In genomic region chr5:30930121-30930520, GRCm38 (mm10) we compare ENCODE assay signal across 8 mouse cellular contexts. TPM values are rescaled to one million over a fixed set of nuclear protein-coding genes. Genes with fewer than 3 reads are reported as not detected.
A peak's percentile ranks its signal among the peaks of the same experiment; 100 is the strongest.
DNase-seq lines count a peak whose midpoint lies in the region; ATAC-seq and TF ChIP-seq lines count a peak whose summit lies in the region.

No protein-coding gene starts in this region.

- H3K27me3 ChIP-seq in embryonic facial prominence, embryonic 11.5 days (ENCODE audit: control insufficient read depth, insufficient read depth, low read length): no peaks in the 10 kb centered on the region
- no peaks in the 10 kb centered on the region for H3K27me3 ChIP-seq in hindbrain, embryonic 14.5 days (ENCODE audit: control insufficient read depth, insufficient read depth, low read length)
- H3K27me3 ChIP-seq in midbrain, postnatal 0 days (ENCODE audit: insufficient read depth, low read length): no peaks in the 10 kb centered on the region

- no peaks in the 10 kb centered on the region for H3K4me1 ChIP-seq in embryonic facial prominence, embryonic 11.5 days (ENCODE audit: control insufficient read depth, insufficient read depth, low read length)
- H3K4me1 ChIP-seq in hindbrain, embryonic 14.5 days (replicated peaks; ENCODE audit: control insufficient read depth, insufficient read depth, low read length): no peaks in the 10 kb centered on the region
- no peaks in the 10 kb centered on the region for H3K4me1 ChIP-seq in midbrain, postnatal 0 days (ENCODE audit: insufficient read depth, low read length)

- no peaks in the 10 kb centered on the region for H3K36me3 ChIP-seq in embryonic facial prominence, embryonic 11.5 days (replicated peaks; ENCODE audit: control insufficient read depth, insufficient read depth, low read depth, low read length)
- H3K36me3 ChIP-seq in hindbrain, embryonic 14.5 days (replicated peaks; ENCODE audit: control insufficient read depth, insufficient read depth): no peaks in the 10 kb centered on the region; the same call in 1 of the 2 replicates
- peaks cover 13% of the 10 kb centered on the region for H3K36me3 ChIP-seq in midbrain, postnatal 0 days (ENCODE audit: insufficient read depth, low read length)

- peak; percentile 50 to 77 for DNase-seq in spleen, postnatal 4 days (ENCODE audit: low spot score in 2 of 2)
- no peak for DNase-seq in spleen, postnatal 14 days (ENCODE audit: low spot score in 2 of 2)
- peak; percentile 80 for DNase-seq in adrenal gland, adult 2 months
- peak; percentile 80 for DNase-seq in embryonic facial prominence, embryonic 11.5 days (ENCODE audit: low spot score)
- peak; percentile 83 for DNase-seq in hindbrain, embryonic 14.5 days (ENCODE audit: low spot score)
- DNase-seq in left cerebral cortex, adult 18-20 months (ENCODE audit: low spot score in 2 of 2): peak; percentile 80 to 86
- DNase-seq in midbrain, postnatal 0 days (ENCODE audit: low spot score): peak; percentile 84
- DNase-seq in yolk sac, embryonic 10.5 days (ENCODE audit: low spot score): peak; percentile 19

- no peak overlapping the region for H3K9ac ChIP-seq in embryonic facial prominence, embryonic 11.5 days (replicated peaks; ENCODE audit: low read length)
- no peak overlapping the region for H3K9ac ChIP-seq in hindbrain, embryonic 14.5 days
- no peak overlapping the region for H3K9ac ChIP-seq in midbrain, postnatal 0 days (replicated peaks; ENCODE audit: low read length, poor library complexity, severe bottlenecking)

- no peak for ATAC-seq in embryonic facial prominence, embryonic 11.5 days (replicated peaks; ENCODE audit: insufficient number of reproducible peaks, low FRiP score, low TSS enrichment, low read depth)
- ATAC-seq in hindbrain, embryonic 14.5 days (ENCODE audit: low FRiP score): peak; percentile 41; the same call in 1 of the 2 replicates
- no peak for ATAC-seq in midbrain, postnatal 0 days (ENCODE audit: low FRiP score)

- peak; percentile 83 for TF ChIP-seq CTCF in midbrain, postnatal 0 days (IDR thresholded peaks at IDR 0.05)

- H3K4me2 ChIP-seq in embryonic facial prominence, embryonic 11.5 days (ENCODE audit: low read depth, low read length): no peak overlapping the region
- H3K4me2 ChIP-seq in hindbrain, embryonic 14.5 days (replicated peaks): no peak overlapping the region
- H3K4me2 ChIP-seq in midbrain, postnatal 0 days (ENCODE audit: low read depth, low read length, poor library complexity, severe bottlenecking): no peak overlapping the region

- no peak overlapping the region for H3K4me3 ChIP-seq in embryonic facial prominence, embryonic 11.5 days (ENCODE audit: low read depth, low read length)
- no peak overlapping the region for H3K4me3 ChIP-seq in hindbrain, embryonic 14.5 days (replicated peaks; ENCODE audit: low read length)
- no peak overlapping the region for H3K4me3 ChIP-seq in midbrain, postnatal 0 days (ENCODE audit: low read depth, low read length)

- H3K27ac ChIP-seq in embryonic facial prominence, embryonic 11.5 days (replicated peaks; ENCODE audit: low read depth, low read length): no peak overlapping the region
- H3K27ac ChIP-seq in hindbrain, embryonic 14.5 days: no peak overlapping the region
- no peak overlapping the region for H3K27ac ChIP-seq in midbrain, postnatal 0 days (ENCODE audit: low read depth, low read length)

- 41% methylated on average over 4 of the region's 4 CpGs for WGBS in embryonic facial prominence, embryonic 11.5 days
- 41% methylated on average over 4 of the region's 4 CpGs for WGBS in hindbrain, embryonic 14.5 days
- WGBS in midbrain, postnatal 0 days: 37% methylated on average over 4 of the region's 4 CpGs

- no peaks in the 10 kb centered on the region for H3K9me3 ChIP-seq in embryonic facial prominence, embryonic 11.5 days (replicated peaks; ENCODE audit: control insufficient read depth, low read length)
- no peaks in the 10 kb centered on the region for H3K9me3 ChIP-seq in hindbrain, embryonic 14.5 days (ENCODE audit: control insufficient read depth, low read length)
- no peaks in the 10 kb centered on the region for H3K9me3 ChIP-seq in midbrain, postnatal 0 days (ENCODE audit: low read length)

RNA-seq across cellular contexts. Expression of gene Khk, which starts 8.9 kb away (rescaled TPM):
- 10 to 100 TPM; 37.2 to 44.3 TPM for total RNA-seq in adrenal gland, adult 2 months (2021)
- polyA plus RNA-seq in adrenal gland, adult 2 months (2012; rRNA removed): 43.9 and 60.3 TPM in 2 replicates
- 9.2 and 9.9 TPM in 2 replicates for polyA plus RNA-seq in embryonic facial prominence, embryonic 11.5 days (2014; fragmentation: Nextera tagmentation; extraction: Ambion mirVana)
- polyA plus RNA-seq in hindbrain, embryonic 14.5 days (2014; fragmentation: Nextera tagmentation; extraction: Ambion mirVana): 9.0 and 11.2 TPM in 2 replicates
- total RNA-seq in left cerebral cortex, adult 18-20 months (2021): 10 to 100 TPM; 15.8 to 19.3 TPM
- total RNA-seq in midbrain, postnatal 0 days (2014; rRNA removed): 1.4 and 12.3 TPM in 2 replicates
- polyA plus RNA-seq in midbrain, postnatal 0 days (2015; fragmentation: Nextera tagmentation; extraction: Ambion mirVana): 14.3 and 17.6 TPM in 2 replicates

RNA-seq across cellular contexts. Expression of gene Cgref1, which starts 15.3 kb away (rescaled TPM):
- total RNA-seq in adrenal gland, adult 2 months (2021): 1 to 10 TPM in 1 of 2 experiments, under 1 TPM in 1; 0.58 to 2.5 TPM
- 1.5 and 2.0 TPM in 2 replicates for polyA plus RNA-seq in adrenal gland, adult 2 months (2012; rRNA removed)
- 3.7 and 4.4 TPM in 2 replicates for polyA plus RNA-seq in embryonic facial prominence, embryonic 11.5 days (2014; fragmentation: Nextera tagmentation; extraction: Ambion mirVana)
- 62.4 and 71.4 TPM in 2 replicates for polyA plus RNA-seq in hindbrain, embryonic 14.5 days (2014; fragmentation: Nextera tagmentation; extraction: Ambion mirVana)
- total RNA-seq in left cerebral cortex, adult 18-20 months (2021): 10 to 100 TPM; 26.1 to 28.6 TPM
- 162 and 185 TPM in 2 replicates for total RNA-seq in midbrain, postnatal 0 days (2014; rRNA removed)
- 108 TPM in 2 replicates for polyA plus RNA-seq in midbrain, postnatal 0 days (2015; fragmentation: Nextera tagmentation; extraction: Ambion mirVana)

RNA-seq across cellular contexts. Expression of gene Emilin1, which starts 16.9 kb away (rescaled TPM):
- total RNA-seq in adrenal gland, adult 2 months (2021): 10 to 100 TPM; 40.3 to 62.0 TPM
- polyA plus RNA-seq in adrenal gland, adult 2 months (2012; rRNA removed): 64.1 and 75.1 TPM in 2 replicates
- polyA plus RNA-seq in embryonic facial prominence, embryonic 11.5 days (2014; fragmentation: Nextera tagmentation; extraction: Ambion mirVana): 79.7 and 95.4 TPM in 2 replicates
- 14.1 and 17.1 TPM in 2 replicates for polyA plus RNA-seq in hindbrain, embryonic 14.5 days (2014; fragmentation: Nextera tagmentation; extraction: Ambion mirVana)
- total RNA-seq in left cerebral cortex, adult 18-20 months (2021): 1 to 10 TPM; 2.6 to 3.6 TPM
- total RNA-seq in midbrain, postnatal 0 days (2014; rRNA removed): 7.4 and 11.8 TPM in 2 replicates
- polyA plus RNA-seq in midbrain, postnatal 0 days (2015; fragmentation: Nextera tagmentation; extraction: Ambion mirVana): 9.0 and 9.8 TPM in 2 replicates

RNA-seq across cellular contexts. Expression of gene Ost4, which starts 22.5 kb away (rescaled TPM):
- 100 to 1,000 TPM; 256 to 264 TPM for total RNA-seq in adrenal gland, adult 2 months (2021)
- 120 and 143 TPM in 2 replicates for polyA plus RNA-seq in adrenal gland, adult 2 months (2012; rRNA removed)
- 347 and 379 TPM in 2 replicates for polyA plus RNA-seq in embryonic facial prominence, embryonic 11.5 days (2014; fragmentation: Nextera tagmentation; extraction: Ambion mirVana)
- polyA plus RNA-seq in hindbrain, embryonic 14.5 days (2014; fragmentation: Nextera tagmentation; extraction: Ambion mirVana): 228 and 259 TPM in 2 replicates
- 100 to 1,000 TPM; 103 to 111 TPM for total RNA-seq in left cerebral cortex, adult 18-20 months (2021)
- 123 and 126 TPM in 2 replicates for total RNA-seq in midbrain, postnatal 0 days (2014; rRNA removed)
- polyA plus RNA-seq in midbrain, postnatal 0 days (2015; fragmentation: Nextera tagmentation; extraction: Ambion mirVana): 175 and 201 TPM in 2 replicates

RNA-seq across cellular contexts. Expression of gene Preb, which starts 30.0 kb away (rescaled TPM):
- 100 to 1,000 TPM; 119 to 126 TPM for total RNA-seq in adrenal gland, adult 2 months (2021)
- 284 TPM in 2 replicates for polyA plus RNA-seq in adrenal gland, adult 2 months (2012; rRNA removed)
- polyA plus RNA-seq in embryonic facial prominence, embryonic 11.5 days (2014; fragmentation: Nextera tagmentation; extraction: Ambion mirVana): 88.2 and 95.1 TPM in 2 replicates
- 71.3 and 78.6 TPM in 2 replicates for polyA plus RNA-seq in hindbrain, embryonic 14.5 days (2014; fragmentation: Nextera tagmentation; extraction: Ambion mirVana)
- 100 to 1,000 TPM; 121 to 133 TPM for total RNA-seq in left cerebral cortex, adult 18-20 months (2021)
- 37.6 and 37.7 TPM in 2 replicates for total RNA-seq in midbrain, postnatal 0 days (2014; rRNA removed)
- polyA plus RNA-seq in midbrain, postnatal 0 days (2015; fragmentation: Nextera tagmentation; extraction: Ambion mirVana): 89.6 and 101 TPM in 2 replicates

Comparison
In these comparisons a context has a peak if more than half of its experiments do, and no peak if none do; other contexts are left out.
1. DNase-seq: peak in spleen, postnatal 4 days (2 of 2), adrenal gland, adult 2 months (single experiment), embryonic facial prominence, embryonic 11.5 days (single experiment), hindbrain, embryonic 14.5 days (single experiment), left cerebral cortex, adult 18-20 months (2 of 2), midbrain, postnatal 0 days (single experiment) and yolk sac, embryonic 10.5 days (single experiment); none in spleen, postnatal 14 days (0 of 2).
2. RNA of gene Cgref1, which starts 15.3 kb away (polyA plus RNA-seq): 108 TPM in midbrain, postnatal 0 days and 62.4 to 71.4 TPM in hindbrain, embryonic 14.5 days; 3.7 to 4.4 TPM in embryonic facial prominence, embryonic 11.5 days and 1.5 to 2.0 TPM in adrenal gland, adult 2 months; every median in the first group is over 10 times any median in the second.